Mouse (Mus musculus): ENCODE data around the gene Moap1. TPM values are rescaled to one million over a fixed set of nuclear protein-coding genes. Genes with fewer than 3 reads are reported as not detected.

Moap1 gene
- polyA plus RNA-seq, 1 experiment from 2014 or later, result 18.6 TPM

GRCm38 (mm10) chr12:102696635-102697354 is 46.7 kb downstream of the Moap1 start:
- H3K9me3 ChIP-seq (replicated peaks), result no peaks in the 10 kb centered on the region
- H3K4me1 ChIP-seq (replicated peaks), result peaks cover 17% of the 10 kb centered on the region
- no peak overlapping the region for H3K4me2 ChIP-seq
- no peak overlapping the region for H3K9ac ChIP-seq
- H3K36me3 ChIP-seq, result no peaks in the 10 kb centered on the region
- H3K27ac ChIP-seq (ENCODE audit: poor library complexity, severe bottlenecking), result no peak overlapping the region
- 81% methylated on average over 14 of the region's 14 CpGs for whole genome bisulfite sequencing
- no peaks in the 10 kb centered on the region for H3K27me3 ChIP-seq (replicated peaks)
- H3K4me3 ChIP-seq, result no peak overlapping the region
- no peak for ATAC-seq (ENCODE audit: insufficient number of reproducible peaks, low FRiP score)

GRCm38 (mm10) chr12:102695369-102696239 is 47.9 kb downstream of the Moap1 start:
- Histone ChIP-seq H3K9ac (no peak overlapping the region), H3K4me3 (no peak overlapping the region), H3K9me3 (replicated peaks) (no peaks in the 10 kb centered on the region), H3K27me3 (replicated peaks) (no peaks in the 10 kb centered on the region), H3K4me2 (no peak overlapping the region), H3K36me3 (no peaks in the 10 kb centered on the region), H3K4me1 (replicated peaks) (peaks cover 17% of the 10 kb centered on the region), H3K27ac (ENCODE audit: poor library complexity, severe bottlenecking) (no peak overlapping the region)
- no peak for ATAC-seq (ENCODE audit: insufficient number of reproducible peaks, low FRiP score)
- 71% methylated on average over 18 of the region's 18 CpGs for WGBS

Other genes starting within 250 kb of the Moap1 start
- gene Chga, start 188.7 kb downstream of the Moap1 start, polyA plus RNA-seq (2016; fragmentation: Nextera tagmentation; extraction: Ambion mirVana), result 0.26 TPM in 1 of 2 replicates, not detected in the other
- 5.5 and 6.9 TPM in 2 replicates for gene Itpk1, start 38.7 kb downstream of the Moap1 start, polyA plus RNA-seq (2016; fragmentation: Nextera tagmentation; extraction: Ambion mirVana)
- gene Tmem251, start 101 bp upstream of the Moap1 start, polyA plus RNA-seq (2016; fragmentation: Nextera tagmentation; extraction: Ambion mirVana), result 7.1 and 8.2 TPM in 2 replicates
- not detected in 2 replicates for gene Gm28051, start 14.1 kb upstream of the Moap1 start, polyA plus RNA-seq (2016; fragmentation: Nextera tagmentation; extraction: Ambion mirVana)
- 24.4 and 25.2 TPM in 2 replicates for gene Gon7, start 14.1 kb upstream of the Moap1 start, polyA plus RNA-seq (2016; fragmentation: Nextera tagmentation; extraction: Ambion mirVana)
- gene Ubr7, start 14.3 kb upstream of the Moap1 start, polyA plus RNA-seq (2016; fragmentation: Nextera tagmentation; extraction: Ambion mirVana), result 34.7 and 35.1 TPM in 2 replicates
- 19.1 and 19.5 TPM in 2 replicates for gene Gm20604, start 15.0 kb upstream of the Moap1 start, polyA plus RNA-seq (2016; fragmentation: Nextera tagmentation; extraction: Ambion mirVana)
- 18.4 and 23.2 TPM in 2 replicates for gene Btbd7, start 134.8 kb upstream of the Moap1 start, polyA plus RNA-seq (2016; fragmentation: Nextera tagmentation; extraction: Ambion mirVana)
- not detected in 2 replicates for gene Cox8c, start 155.7 kb upstream of the Moap1 start, polyA plus RNA-seq (2016; fragmentation: Nextera tagmentation; extraction: Ambion mirVana)
- 0.09 and 0.18 TPM in 2 replicates for gene Unc79, start 205.2 kb upstream of the Moap1 start, polyA plus RNA-seq (2016; fragmentation: Nextera tagmentation; extraction: Ambion mirVana)